Mouse (Mus musculus): ENCODE data around the gene Araf. TPM values are rescaled to one million over a fixed set of nuclear protein-coding genes. Genes with fewer than 3 reads are reported as not detected.
"Not testable (repeated sequence)": the region's sequence is repeated elsewhere in the genome, so short reads cannot be mapped to it uniquely, and the experiment has no call there.

Araf gene
- total RNA-seq (2021), result 100 to 1,000 TPM; 198 to 205 TPM
- long read RNA-seq, experiment 1, transcript Araf-201 (16 exons, 2,358 nt), result minor isoform, 7 of 276 reads
- long read RNA-seq, experiment 1, transcript Araf-202 (6 exons, 1,520 nt), result major isoform, 166 of 276 reads
- long read RNA-seq, experiment 1, partial matches to known transcripts, result 68 of 276 reads
- long read RNA-seq, experiment 1, other reads (novel, unspliced or antisense), result 30 of 276 reads
- long read RNA-seq, experiment 2, transcript Araf-202 (6 exons, 1,520 nt), result major isoform, 96 of 160 reads
- long read RNA-seq, experiment 2, transcript Araf-201 (16 exons, 2,358 nt), result minor isoform, 6 of 160 reads
- long read RNA-seq, experiment 2, partial matches to known transcripts, result 40 of 160 reads
- long read RNA-seq, experiment 2, other reads (novel, unspliced or antisense), result 13 of 160 reads

GRCm38 (mm10) chrX:20797681-20798080 lies at the start of gene Araf:
Gene Araf, plus strand, starts transcription at chrX:20797814.
- intact Hi-C loops (cut with DNase I), result no loop called here
- no peak for DNase-seq (ENCODE audit: low spot score in 2 of 2)

GRCm38 (mm10) chrX:20748829-20749228 lies 48.8 kb upstream of the Araf start:
- intact Hi-C loops (cut with DNase I), result no loop called here
- no peak for DNase-seq (ENCODE audit: low spot score in 2 of 2)

- no peak for DNase-seq (ENCODE audit: low spot score in 2 of 2)
- intact Hi-C loops (cut with DNase I), result no loop called here
Observed at GRCm38 (mm10) chrX:20761201-20761600, 36.4 kb upstream of the Araf start.

DNA sequence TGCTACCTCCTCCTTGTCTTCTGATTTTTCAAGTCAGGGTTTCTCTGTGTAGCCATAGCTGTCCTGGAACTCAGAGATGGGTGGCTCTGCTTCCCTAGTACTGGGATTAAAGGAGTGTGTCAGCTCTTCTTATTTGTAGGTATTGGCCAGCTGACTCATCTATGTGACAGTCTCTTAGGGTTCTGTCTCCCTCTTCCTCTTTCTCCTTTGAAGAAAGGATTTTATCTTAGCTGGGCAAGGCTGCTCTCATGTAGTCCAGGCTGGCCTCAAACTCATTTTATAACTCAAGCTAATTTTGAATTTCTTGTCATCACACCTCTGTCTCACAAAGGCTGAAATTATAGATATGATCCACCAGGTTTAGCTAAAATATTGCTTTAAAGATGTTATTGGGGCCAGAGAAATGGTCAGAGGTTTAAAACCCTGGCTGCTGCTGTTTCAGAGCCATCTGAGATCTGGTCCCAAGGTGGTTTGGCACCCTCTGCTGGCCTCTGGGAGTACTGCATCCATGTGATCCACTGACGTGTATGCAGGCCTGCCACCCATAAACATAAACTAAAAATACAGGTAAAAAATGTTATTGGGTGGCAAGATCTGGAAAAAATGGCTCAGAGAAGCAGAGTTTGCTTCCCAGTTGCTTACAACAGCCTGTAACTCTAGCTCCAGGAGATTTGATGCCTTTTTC lies 26.8 kb upstream of the Araf start:
- intact Hi-C loops (cut with DNase I), result loop anchor here (5.0 kb wide), 2 partner anchors 64 to 109 kb away; no protein-coding TSS in a partner anchor
- DNase-seq (ENCODE audit: low spot score in 2 of 2), result peak; percentile 80 to 88

GRCm38 (mm10) chrX:20771666-20772065 lies 25.9 kb upstream of the Araf start:
- no peak for DNase-seq (ENCODE audit: low spot score in 2 of 2)
- intact Hi-C loops (cut with DNase I), result loop anchor here (5.0 kb wide), 2 partner anchors 64 to 109 kb away; no protein-coding TSS in a partner anchor

DNA sequence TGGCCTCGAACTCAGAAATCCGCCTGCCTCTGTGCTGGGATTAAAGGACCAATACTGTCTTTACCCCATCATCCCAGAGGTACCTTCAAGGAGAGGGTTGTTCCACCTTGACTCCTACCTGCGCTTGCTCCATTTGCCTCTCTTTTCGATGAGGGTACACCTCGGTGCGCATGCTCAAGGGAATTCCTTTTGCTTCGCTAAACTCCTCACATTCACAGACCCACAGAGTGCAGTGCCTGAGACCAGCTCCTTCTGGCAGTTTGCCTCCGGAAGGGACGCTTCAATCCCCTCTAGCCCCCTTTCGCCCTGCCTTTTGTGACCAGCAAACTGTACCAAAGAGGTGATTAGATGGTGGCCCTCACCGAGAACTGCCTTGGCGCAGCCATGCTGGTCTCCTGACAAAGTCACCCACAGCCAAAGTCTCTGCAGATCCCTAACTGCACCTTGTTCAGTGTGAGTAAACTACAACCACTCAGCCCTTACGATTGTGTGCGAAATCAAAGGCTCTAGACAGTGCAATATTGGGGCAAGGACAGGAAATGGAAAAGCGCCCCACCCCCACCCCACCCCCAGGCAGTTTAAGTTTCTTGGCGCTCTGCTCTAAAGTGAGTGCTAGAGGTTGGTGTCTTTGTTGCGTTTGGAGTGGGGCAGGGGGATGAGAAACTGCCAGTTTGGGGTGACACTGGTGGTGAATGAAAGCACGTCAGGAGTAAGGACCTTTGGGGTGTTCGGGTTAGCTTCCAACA lies 22.2 kb upstream of the Araf start:
- DNase-seq (ENCODE audit: low spot score in 2 of 2), result no peak
- intact Hi-C loops (cut with DNase I), result no loop called here

- intact Hi-C loops (cut with DNase I), result no loop called here
- DNase-seq (ENCODE audit: low spot score in 2 of 2), result no peak
Observed at GRCm38 (mm10) chrX:20777619-20778018, 20.0 kb upstream of the Araf start.

GRCm38 (mm10) chrX:20787309-20787708 lies 10.3 kb upstream of the Araf start:
- DNase-seq (ENCODE audit: low spot score in 2 of 2), result no peak
- intact Hi-C loops (cut with DNase I), result no loop called here

GRCm38 (mm10) chrX:20792417-20792816 lies 5.2 kb upstream of the Araf start:
- no peak for DNase-seq (ENCODE audit: low spot score in 2 of 2)
- intact Hi-C loops (cut with DNase I), result no loop called here

DNA sequence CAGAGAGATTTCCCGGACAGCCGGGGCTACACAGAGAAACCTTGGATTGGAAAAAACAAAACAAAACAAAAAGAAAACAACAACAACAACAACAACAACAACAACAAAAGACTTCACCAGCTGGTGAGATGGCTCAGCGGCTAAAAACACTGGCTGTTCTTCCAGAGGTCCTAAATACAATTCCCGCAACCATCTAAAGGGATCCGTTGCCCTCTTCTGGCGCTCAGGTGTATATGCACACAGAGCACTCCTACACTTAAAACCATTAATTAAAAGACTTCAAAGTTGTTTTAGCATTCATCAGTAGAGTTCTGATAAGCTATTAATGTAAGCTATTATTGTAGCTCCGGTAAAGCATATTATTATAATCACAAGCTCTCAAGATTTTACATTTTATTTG lies 4.4 kb upstream of the Araf start:
- DNase-seq (ENCODE audit: low spot score in 2 of 2), result peak in 1 of 2 experiments; percentile 5
- intact Hi-C loops (cut with DNase I), result no loop called here

DNA sequence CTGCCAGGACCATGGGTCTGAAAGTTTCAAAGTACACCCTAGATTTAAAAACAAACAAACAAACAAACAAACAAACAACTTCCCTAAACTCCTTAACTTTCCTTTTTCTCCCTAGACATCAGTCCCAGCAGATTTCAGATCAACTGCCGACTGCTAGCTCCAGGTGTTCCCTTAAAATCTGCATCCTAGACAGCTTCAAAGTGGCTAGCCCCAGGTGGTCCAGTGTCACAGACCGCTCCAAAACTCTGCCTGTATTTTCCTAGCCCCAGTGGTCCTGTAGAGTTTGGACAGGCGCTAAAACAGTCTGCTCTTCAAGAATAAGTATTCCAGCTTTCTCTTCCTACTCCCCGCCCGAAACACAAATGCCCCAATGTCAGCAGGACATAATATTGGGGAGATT lies 3.4 kb upstream of the Araf start:
- intact Hi-C loops (cut with DNase I), result no loop called here
- no peak for DNase-seq (ENCODE audit: low spot score in 2 of 2)

GRCm38 (mm10) chrX:20798141-20798796 lies 655 bp downstream of the Araf start:
- intact Hi-C loops (cut with DNase I), result no loop called here
- peak; percentile 80 to 90 for DNase-seq (ENCODE audit: low spot score in 2 of 2)

GRCm38 (mm10) chrX:20798797-20799147 lies 1.2 kb downstream of the Araf start:
- intact Hi-C loops (cut with DNase I), result no loop called here
- no peak for DNase-seq (ENCODE audit: low spot score in 2 of 2)

- intact Hi-C loops (cut with DNase I), result no loop called here
- no peak for DNase-seq (ENCODE audit: low spot score in 2 of 2)
Observed at GRCm38 (mm10) chrX:20801456-20801855, 3.8 kb downstream of the Araf start.

DNA sequence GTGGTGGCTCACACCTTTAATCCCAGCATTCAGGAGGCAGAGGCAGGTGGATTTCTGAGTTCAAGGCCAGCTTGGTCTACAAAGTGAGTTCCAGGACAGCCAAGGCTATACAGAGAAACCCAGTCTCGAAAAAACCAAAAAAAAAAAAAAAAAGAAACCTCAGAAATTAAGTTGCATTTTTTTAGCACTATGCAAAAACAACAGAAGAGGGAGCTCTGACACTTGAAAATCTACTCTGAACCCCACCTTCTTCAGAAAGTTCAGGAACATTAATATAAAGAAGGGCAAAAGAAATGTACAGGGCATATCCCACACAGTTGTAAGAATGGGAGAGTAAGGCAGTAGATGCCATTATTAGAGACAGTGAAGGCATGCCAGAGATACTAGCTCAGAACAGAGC lies 6.7 kb downstream of the Araf start:
- DNase-seq (ENCODE audit: low spot score in 2 of 2); intact Hi-C loops (cut with DNase I): not testable (repeated sequence)

GRCm38 (mm10) chrX:20806295-20806694 lies 8.7 kb downstream of the Araf start:
- intact Hi-C loops (cut with DNase I), result no loop called here
- no peak for DNase-seq (ENCODE audit: low spot score in 2 of 2)

GRCm38 (mm10) chrX:20816974-20817373 lies 19.4 kb downstream of the Araf start:
- intact Hi-C loops (cut with DNase I), result no loop called here
- peak in 1 of 2 experiments; percentile 50 for DNase-seq (ENCODE audit: low spot score in 2 of 2)

DNA sequence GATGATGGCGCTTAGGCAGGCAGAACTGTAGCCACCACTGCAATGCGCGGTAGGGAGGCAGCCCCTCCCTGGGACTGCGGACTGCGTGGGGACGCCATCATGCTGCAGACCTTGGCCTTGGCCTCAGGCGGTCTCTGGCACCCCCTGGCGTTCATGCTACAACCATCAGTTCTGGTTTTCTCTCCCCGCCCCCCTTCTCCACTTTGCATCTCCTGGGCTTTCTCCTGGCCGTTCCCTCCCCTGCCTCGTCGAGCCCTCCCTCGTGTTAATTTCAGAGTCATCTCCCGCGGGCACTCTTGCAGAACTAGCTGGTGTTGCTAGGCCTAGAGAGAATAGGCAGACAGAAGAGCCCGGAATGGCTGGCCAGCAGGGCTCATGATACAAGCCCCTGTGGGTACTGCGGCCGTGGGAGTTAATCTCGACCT lies 21.6 kb downstream of the Araf start:
- peak; percentile 78 to 91 for DNase-seq (ENCODE audit: low spot score in 2 of 2)
- intact Hi-C loops (cut with DNase I), result no loop called here

- DNase-seq (ENCODE audit: low spot score in 2 of 2), result peak; percentile 38 to 62
- intact Hi-C loops (cut with DNase I), result loop anchor here (5.0 to 10.0 kb wide), 2 partner anchors 127 to 485 kb away; no protein-coding TSS in a partner anchor
Observed at GRCm38 (mm10) chrX:20819708-20820426, 22.3 kb downstream of the Araf start.
